In genomic region chr2:134462321-134462720, GRCm38 (mm10) we compare ENCODE assay signal across 13 mouse cellular contexts.
"Had no signal": no experiment of that assay in that cellular context is flagged by ENCODE, and none has a peak within 500 bp of the region (broad histone marks: within the 10 kb centered on the region; RNA-seq: fewer than 3 reads in every experiment).

No protein-coding gene starts in this region.

- H3K36me3 ChIP-seq: midbrain, embryonic 13.5 days; midbrain, embryonic 15.5 days; neural tube, embryonic 12.5 days; stomach, embryonic 15.5 days had no signal

- H3K9ac ChIP-seq: lung, embryonic 14.5 days; midbrain, embryonic 13.5 days; midbrain, embryonic 15.5 days; neural tube, embryonic 12.5 days; stomach, embryonic 15.5 days had no signal

- H3K4me2 ChIP-seq: lung, embryonic 14.5 days; midbrain, embryonic 11.5 days; midbrain, embryonic 13.5 days; midbrain, embryonic 15.5 days; neural tube, embryonic 12.5 days; stomach, embryonic 15.5 days had no signal

- H3K27ac ChIP-seq: midbrain, embryonic 13.5 days; midbrain, embryonic 15.5 days; neural tube, embryonic 12.5 days; stomach, embryonic 15.5 days; stomach, postnatal 0 days had no signal

- H3K4me1 ChIP-seq: midbrain, embryonic 13.5 days; midbrain, embryonic 15.5 days; neural tube, embryonic 12.5 days; stomach, embryonic 15.5 days had no signal

- H3K27me3 ChIP-seq: midbrain, embryonic 13.5 days; midbrain, embryonic 15.5 days; neural tube, embryonic 12.5 days; stomach, embryonic 15.5 days had no signal

- DNase-seq: lung, adult 18-20 months; lung, embryonic 14.5 days; lung, postnatal 10 days; lung, postnatal 4 days; right cerebral cortex, postnatal 14 days; thymus, postnatal 14 days; thymus, postnatal 36 days had no signal

- H3K4me3 ChIP-seq: midbrain, embryonic 13.5 days; midbrain, embryonic 15.5 days; neural tube, embryonic 12.5 days; stomach, embryonic 15.5 days had no signal

- H3K9me3 ChIP-seq: midbrain, embryonic 13.5 days; midbrain, embryonic 15.5 days; neural tube, embryonic 12.5 days; stomach, embryonic 15.5 days had no signal

- ATAC-seq: midbrain, embryonic 13.5 days; midbrain, embryonic 15.5 days had no signal
